Mouse (Mus musculus) spleen, adult 18-20 months (tissue): Measurements from ENCODE around the gene Podn.
"Not testable (repeated sequence)": the region's sequence is repeated elsewhere in the genome, so short reads cannot be mapped to it uniquely, and the experiment has no call there.

ENCODE experiments used
- DNase-seq, 2 experiments: peaks; one replicate each; pipeline ENCODE4 v3.0.0; 2022; ENCODE audit warnings: mixed read lengths in 2 of 2

Podn gene

GRCm38 (mm10) chr4:108096345-108096744, at the start of gene Podn:
Gene Podn, minus strand, starts transcription at chr4:108096445.
- DNase-seq, result no peak

GRCm38 (mm10) chr4:108145554-108145953, 49.3 kb upstream of the Podn start:
- not testable (repeated sequence) for DNase-seq

GRCm38 (mm10) chr4:108144880-108145279, 48.6 kb upstream of the Podn start, which contains the start of gene Scp2:
Gene Scp2, minus strand, starts transcription at chr4:108144998.
- DNase-seq, result no peak

GRCm38 (mm10) chr4:108143778-108144177, 47.5 kb upstream of the Podn start:
- DNase-seq, result no peak

- DNase-seq, result not testable (repeated sequence)
Observed at GRCm38 (mm10) chr4:108143178-108143577, 46.9 kb upstream of the Podn start.

GRCm38 (mm10) chr4:108136938-108137337, 40.7 kb upstream of the Podn start:
- DNase-seq, result no peak

- DNase-seq, result no peak
Observed at GRCm38 (mm10) chr4:108130452-108130851, 34.2 kb upstream of the Podn start.

- DNase-seq, result no peak
Observed at GRCm38 (mm10) chr4:108128339-108128738, 32.1 kb upstream of the Podn start.

- no peak for DNase-seq
Observed at GRCm38 (mm10) chr4:108127516-108127915, 31.3 kb upstream of the Podn start.

GRCm38 (mm10) chr4:108126260-108126659, 30.0 kb upstream of the Podn start:
- DNase-seq, result no peak

GRCm38 (mm10) chr4:108124104-108124503, 27.9 kb upstream of the Podn start:
- no peak for DNase-seq

GRCm38 (mm10) chr4:108117924-108118876, 22.0 kb upstream of the Podn start:
- DNase-seq, result peak; percentile 87 to 95

GRCm38 (mm10) chr4:108117488-108117887, 21.2 kb upstream of the Podn start:
- DNase-seq, result no peak

GRCm38 (mm10) chr4:108116466-108116865, 20.2 kb upstream of the Podn start:
- DNase-seq, result no peak

- no peak for DNase-seq
Observed at GRCm38 (mm10) chr4:108110706-108111105, 14.5 kb upstream of the Podn start.

- no peak for DNase-seq
Observed at GRCm38 (mm10) chr4:108109728-108110127, 13.5 kb upstream of the Podn start.

GRCm38 (mm10) chr4:108092741-108093397, 3.4 kb downstream of the Podn start:
- no peak for DNase-seq

GRCm38 (mm10) chr4:108083993-108084392, 12.3 kb downstream of the Podn start:
- no peak for DNase-seq

- no peak for DNase-seq
Observed at GRCm38 (mm10) chr4:108083032-108083735, 13.1 kb downstream of the Podn start.

- no peak for DNase-seq
Observed at GRCm38 (mm10) chr4:108082401-108082806, 13.8 kb downstream of the Podn start.

- DNase-seq, result no peak
Observed at GRCm38 (mm10) chr4:108080876-108081275, 15.4 kb downstream of the Podn start.

- no peak for DNase-seq
Observed at GRCm38 (mm10) chr4:108079762-108080161, 16.5 kb downstream of the Podn start.

- DNase-seq, result not testable (repeated sequence)
Observed at GRCm38 (mm10) chr4:108079191-108079590, 17.1 kb downstream of the Podn start.
